Mouse (Mus musculus): ENCODE results near the gene Bfsp1.

DNA sequence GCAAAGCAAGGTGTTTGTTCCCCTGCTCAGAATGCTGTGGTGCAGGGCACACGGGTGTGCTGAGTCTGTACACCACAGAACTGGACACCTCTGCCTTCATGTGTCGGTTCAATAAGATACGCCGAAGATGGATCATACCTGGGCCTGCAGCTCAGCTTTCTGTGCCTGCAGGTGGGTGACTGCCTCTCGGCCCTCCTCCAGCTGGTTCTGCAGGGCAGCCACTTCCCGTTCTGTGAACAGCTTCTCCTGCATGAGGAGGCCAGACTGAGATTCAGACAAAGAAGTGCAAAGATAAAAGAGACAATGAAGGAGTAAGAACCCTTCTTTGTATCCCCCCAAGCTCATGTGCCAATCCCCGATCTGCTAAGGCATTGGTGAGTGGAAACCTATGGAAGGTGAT, 21.4 kb downstream of the Bfsp1 start:
- no peak for TF ChIP-seq MAFK (IDR thresholded peaks at IDR 0.05; ENCODE audit: insufficient read depth, low read depth, low read length)
- no peak for TF ChIP-seq ZC3H11A (IDR thresholded peaks at IDR 0.05; ENCODE audit: borderline replicate concordance, low read depth, low read length)
- TF ChIP-seq HCFC1 (IDR thresholded peaks at IDR 0.05; ENCODE audit: borderline replicate concordance, insufficient read depth, low read length): no peak

Measured in ES-E14 (cell line).